Mouse (Mus musculus) liver, embryonic 12.5 days (tissue): ENCODE measurements around the gene Gcdh. TPM values are rescaled to one million over a fixed set of nuclear protein-coding genes. Genes with fewer than 3 reads are reported as not detected.

Source experiments
- ATAC-seq: fragments of 200-750 bp; cut with Nextera tagmentation; 2 replicates; pipeline ENCODE4 v1.8.0; 2017; ENCODE audit warnings: moderate number of reproducible peaks, mild to moderate bottlenecking, moderate library complexity
- H3K27ac ChIP-seq: fragments of 300-500 bp; sonication (generic); 2 replicates; pipeline ENCODE4 v1.5.1; 2016; ENCODE audit warnings: mild to moderate bottlenecking
- H3K27me3 ChIP-seq: fragments of 300-500 bp; sonication (generic); replicated peaks from 2 replicates; pipeline ENCODE4 v1.6.1; 2016; ENCODE audit warnings: mild to moderate bottlenecking, moderate library complexity
- H3K36me3 ChIP-seq: fragments of 300-500 bp; sonication (generic); 2 replicates; pipeline ENCODE4 v1.6.1; 2016; ENCODE audit warnings: mild to moderate bottlenecking, moderate library complexity
- H3K4me1 ChIP-seq: fragments of 300-500 bp; sonication (generic); 2 replicates; pipeline ENCODE4 v1.6.1; 2016
- H3K4me2 ChIP-seq: fragments of 300-500 bp; sonication (generic); 2 replicates; pipeline ENCODE4 v1.6.1; 2016; ENCODE audit warnings: mild to moderate bottlenecking, moderate library complexity
- H3K4me3 ChIP-seq: fragments of 300-500 bp; sonication (generic); 2 replicates; pipeline ENCODE4 v1.5.1; 2016; ENCODE audit warnings: mild to moderate bottlenecking, moderate library complexity
- H3K9ac ChIP-seq: fragments of 300-500 bp; sonication (generic); 2 replicates; pipeline ENCODE4 v1.6.1; 2016; ENCODE audit warnings: mild to moderate bottlenecking, moderate library complexity
- H3K9me3 ChIP-seq: fragments of 300-500 bp; sonication (generic); replicated peaks from 2 replicates; pipeline ENCODE4 v1.6.1; 2016; ENCODE audit warnings: mild to moderate bottlenecking, moderate library complexity
- WGBS: fragments of 180-500 bp; shearing (Covaris S2); methylation state at CpG from one replicate; pipeline ENCODE4 v1.1.7; 2016; ENCODE audit not compliant: insufficient replicate concordance; 5-methylcytosine and 5-hydroxymethylcytosine counted together
- polyA plus RNA-seq: library from polyadenylated mRNA; unstranded; fragments of >200 nt; fragmentation: Nextera tagmentation; extraction: Ambion mirVana; gene quantifications from 2 replicates; pipeline ENCODE4 v1.2.1, GENCODE M21; 2016

The Gcdh gene
- polyA plus RNA-seq, 1 experiment from 2014 or later, result 44.3 TPM

DNA sequence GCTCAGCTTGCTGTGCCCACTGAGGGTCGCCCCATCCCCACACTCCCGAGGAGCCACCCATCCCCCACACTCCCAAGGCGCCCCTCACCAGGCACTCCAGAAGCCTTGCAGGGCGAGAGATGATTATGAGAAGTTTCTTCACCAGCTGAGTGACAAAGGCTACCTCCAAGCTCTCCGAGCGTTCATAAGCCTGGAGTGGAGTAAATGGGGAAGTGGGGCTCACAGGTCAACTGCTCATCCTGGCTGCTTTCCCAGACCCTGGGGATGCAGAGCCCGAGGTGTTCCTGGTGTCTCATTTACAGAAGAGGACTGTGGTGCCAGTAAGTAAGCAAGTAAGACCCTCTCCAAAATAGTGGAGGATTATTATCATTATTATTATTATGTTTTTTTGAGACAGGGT, 31.8 kb upstream of the Gcdh start:
- ATAC-seq, result no peak
- H3K4me3 ChIP-seq, result no peak overlapping the region
- no peaks in the 10 kb centered on the region for H3K36me3 ChIP-seq
- H3K9me3 ChIP-seq, result no peaks in the 10 kb centered on the region
- peaks cover 8% of the 10 kb centered on the region for H3K4me1 ChIP-seq
- H3K27ac ChIP-seq, result no peak overlapping the region
- H3K9ac ChIP-seq, result no peak overlapping the region
- peaks cover 75% of the 10 kb centered on the region for H3K27me3 ChIP-seq
- no peak overlapping the region for H3K4me2 ChIP-seq
- WGBS, result 41% methylated on average over 7 of the region's 7 CpGs

GRCm38 (mm10) chr8:84921596-84921995, 27.9 kb upstream of the Gcdh start:
- 61% methylated on average over 2 of the region's 2 CpGs for WGBS

DNA sequence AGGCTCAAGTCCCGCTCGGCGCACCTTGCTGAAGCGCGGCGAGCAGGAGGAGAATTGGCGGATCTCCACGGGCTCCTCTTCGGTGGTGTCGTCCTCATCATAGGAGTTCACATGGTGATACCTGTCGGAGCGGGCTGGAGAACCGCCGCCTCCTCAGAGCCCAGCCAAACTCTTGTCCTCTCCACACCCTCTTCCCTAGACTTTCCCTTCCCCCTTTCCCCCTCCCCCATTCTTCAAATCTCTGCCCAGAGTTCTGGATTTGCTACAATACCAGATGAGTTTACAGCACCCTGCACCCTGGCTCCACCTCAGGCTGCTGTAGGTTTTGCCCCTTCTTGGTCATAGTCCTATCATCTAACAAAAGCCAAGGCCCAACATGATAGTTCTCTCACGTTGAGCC, 24.9 kb upstream of the Gcdh start:
- no peak overlapping the region for H3K9ac ChIP-seq

More at GRCm38 (mm10) chr8:84921596-84921995, 27.9 kb upstream of the Gcdh start:
- Histone ChIP-seq H3K36me3 (no peaks in the 10 kb centered on the region), H3K4me3 (no peak overlapping the region), H3K9me3 (no peaks in the 10 kb centered on the region), H3K27me3 (peaks cover 76% of the 10 kb centered on the region), H3K4me2 (no peak overlapping the region), H3K4me1 (no peaks in the 10 kb centered on the region; the same call in 1 of the 2 replicates), H3K9ac (no peak overlapping the region), H3K27ac (no peak overlapping the region)
- no peak for ATAC-seq

GRCm38 (mm10) chr8:84917781-84918180, 24.1 kb upstream of the Gcdh start:
- Histone ChIP-seq H3K9ac (no peak overlapping the region), H3K9me3 (no peaks in the 10 kb centered on the region), H3K4me3 (no peak overlapping the region), H3K4me2 (no peak overlapping the region), H3K27me3 (peaks cover 72% of the 10 kb centered on the region), H3K36me3 (no peaks in the 10 kb centered on the region), H3K27ac (no peak overlapping the region), H3K4me1 (peaks cover 13% of the 10 kb centered on the region)
- no peak for ATAC-seq
- WGBS, result 27% methylated on average over 20 of the region's 20 CpGs

More for the DNA sequence above, 24.9 kb upstream of the Gcdh start:
- peaks cover 69% of the 10 kb centered on the region for H3K27me3 ChIP-seq
- H3K36me3 ChIP-seq, result no peaks in the 10 kb centered on the region
- ATAC-seq, result no peak
- H3K4me2 ChIP-seq, result no peak overlapping the region
- H3K27ac ChIP-seq, result no peak overlapping the region
- H3K4me1 ChIP-seq, result peaks cover 4% of the 10 kb centered on the region
- WGBS, result 79% methylated on average over 15 of the region's 15 CpGs
- no peak overlapping the region for H3K4me3 ChIP-seq
- H3K9me3 ChIP-seq, result no peaks in the 10 kb centered on the region

DNA sequence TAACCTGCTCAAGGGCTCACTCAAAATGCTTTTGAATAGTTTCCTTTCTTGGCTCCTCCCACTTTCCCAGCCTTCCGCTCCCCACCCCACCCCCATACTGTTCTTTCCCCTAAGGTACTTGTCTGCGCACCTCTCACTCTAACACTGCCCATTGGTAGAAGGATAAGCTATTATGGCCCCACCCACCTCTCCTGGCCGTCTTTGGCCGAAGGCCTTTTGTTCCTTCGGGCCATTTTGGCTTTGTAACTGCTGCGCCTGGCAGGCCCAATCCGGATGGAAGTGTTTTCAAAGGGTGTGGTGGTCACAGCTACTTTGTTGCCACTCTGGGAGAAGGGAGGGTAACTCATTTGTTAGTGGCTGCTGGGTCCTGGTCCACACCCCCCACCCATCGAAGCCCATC, 21.5 kb upstream of the Gcdh start:
- Histone ChIP-seq H3K36me3 (peaks cover 18% of the 10 kb centered on the region), H3K4me3 (no peak overlapping the region)

GRCm38 (mm10) chr8:84913960-84914359, 20.2 kb upstream of the Gcdh start:
- no peaks in the 10 kb centered on the region for H3K9me3 ChIP-seq
- peaks cover 20% of the 10 kb centered on the region for H3K36me3 ChIP-seq
- 22% methylated on average over 4 of the region's 4 CpGs for WGBS
- H3K27me3 ChIP-seq, result peaks cover 75% of the 10 kb centered on the region
- H3K9ac ChIP-seq, result peak overlapping the region; percentile 62
- peak overlapping the region; percentile 95 for H3K4me2 ChIP-seq
- H3K4me1 ChIP-seq, result peaks cover 38% of the 10 kb centered on the region
- no peak overlapping the region for H3K27ac ChIP-seq
- peak overlapping the region; percentile 61 for H3K4me3 ChIP-seq
- no peak for ATAC-seq

More for the DNA sequence above, 21.5 kb upstream of the Gcdh start:
- no peak overlapping the region for H3K27ac ChIP-seq
- ATAC-seq, result no peak
- peaks cover 25% of the 10 kb centered on the region for H3K4me1 ChIP-seq
- no peak overlapping the region; the same call in 1 of the 2 replicates for H3K4me2 ChIP-seq
- no peak overlapping the region for H3K9ac ChIP-seq
- H3K9me3 ChIP-seq, result no peaks in the 10 kb centered on the region
- 85% methylated on average over 8 of the region's 8 CpGs for WGBS
- H3K27me3 ChIP-seq, result peaks cover 85% of the 10 kb centered on the region

DNA sequence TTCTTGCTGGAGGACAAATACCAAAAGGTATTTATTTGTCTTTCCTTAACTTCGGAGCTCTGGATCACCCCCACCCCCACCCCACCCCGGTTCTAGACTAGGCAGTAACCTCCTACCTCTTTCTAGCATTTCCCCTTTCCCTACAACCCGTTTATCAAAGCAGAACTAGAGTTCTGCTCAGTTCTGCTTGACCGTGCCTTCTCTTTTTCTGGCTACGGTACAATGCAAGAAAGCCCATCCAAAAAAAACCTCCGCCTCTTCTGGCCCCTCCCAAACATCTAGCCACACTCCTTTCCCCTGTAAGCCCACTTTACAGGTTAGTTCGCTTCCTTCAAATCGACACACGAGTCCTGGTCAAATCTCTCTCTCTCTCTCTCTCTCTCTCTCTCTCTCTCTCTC, 19.8 kb upstream of the Gcdh start:
- Histone ChIP-seq H3K9ac (peak overlapping the region; percentile 62), H3K36me3 (peaks cover 20% of the 10 kb centered on the region), H3K4me1 (peaks cover 39% of the 10 kb centered on the region), H3K4me2 (peak overlapping the region; percentile 95), H3K4me3 (peak overlapping the region; percentile 61), H3K27ac (peak overlapping the region; percentile 53), H3K9me3 (no peaks in the 10 kb centered on the region), H3K27me3 (peaks cover 71% of the 10 kb centered on the region)
- ATAC-seq, result no peak
- 11% methylated on average over 9 of the region's 9 CpGs for WGBS

- H3K9me3 ChIP-seq, result no peaks in the 10 kb centered on the region
- 2% methylated on average over 55 of the region's 55 CpGs for WGBS
- peak overlapping the region; percentile 53 for H3K27ac ChIP-seq
- H3K36me3 ChIP-seq, result peaks cover 20% of the 10 kb centered on the region
- H3K4me2 ChIP-seq, result peak overlapping the region; percentile 95
- H3K4me3 ChIP-seq, result peak overlapping the region; percentile 61
- peak overlapping the region; percentile 62 for H3K9ac ChIP-seq
- H3K4me1 ChIP-seq, result peaks cover 41% of the 10 kb centered on the region
- H3K27me3 ChIP-seq, result peaks cover 66% of the 10 kb centered on the region
- peak; percentile 66 for ATAC-seq
Measured at GRCm38 (mm10) chr8:84912895-84913501, 19.3 kb upstream of the Gcdh start.

GRCm38 (mm10) chr8:84912391-84912790, 18.7 kb upstream of the Gcdh start:
- WGBS, result 28% methylated on average over 27 of the region's 27 CpGs
- peaks cover 47% of the 10 kb centered on the region for H3K4me1 ChIP-seq
- peak overlapping the region; percentile 95 for H3K4me2 ChIP-seq
- H3K4me3 ChIP-seq, result peak overlapping the region; percentile 61
- peak overlapping the region; percentile 62 for H3K9ac ChIP-seq
- no peaks in the 10 kb centered on the region for H3K9me3 ChIP-seq
- ATAC-seq, result no peak
- H3K36me3 ChIP-seq, result peaks cover 22% of the 10 kb centered on the region
- peak overlapping the region; percentile 53; the same call in 1 of the 2 replicates for H3K27ac ChIP-seq
- peaks cover 60% of the 10 kb centered on the region for H3K27me3 ChIP-seq

GRCm38 (mm10) chr8:84911854-84912253, 18.1 kb upstream of the Gcdh start:
- WGBS, result 85% methylated on average over 9 of the region's 9 CpGs
- ATAC-seq, result no peak
- Histone ChIP-seq H3K4me1 (peaks cover 53% of the 10 kb centered on the region), H3K9me3 (no peaks in the 10 kb centered on the region), H3K4me3 (peak overlapping the region; percentile 61; the same call in 1 of the 2 replicates), H3K36me3 (peaks cover 28% of the 10 kb centered on the region), H3K9ac (0 out of 2 replicates have a peak overlapping the region, but pooled peaks have one; percentile 62), H3K27ac (no peak overlapping the region), H3K27me3 (peaks cover 55% of the 10 kb centered on the region), H3K4me2 (peak overlapping the region; percentile 95; the same call in 1 of the 2 replicates)

GRCm38 (mm10) chr8:84910551-84910950, 16.8 kb upstream of the Gcdh start:
- Histone ChIP-seq H3K4me3 (0 out of 2 replicates have a peak overlapping the region, but pooled peaks have one; percentile 71), H3K4me2 (peak overlapping the region; percentile 93)
- 79% methylated on average over 6 of the region's 6 CpGs for WGBS

DNA sequence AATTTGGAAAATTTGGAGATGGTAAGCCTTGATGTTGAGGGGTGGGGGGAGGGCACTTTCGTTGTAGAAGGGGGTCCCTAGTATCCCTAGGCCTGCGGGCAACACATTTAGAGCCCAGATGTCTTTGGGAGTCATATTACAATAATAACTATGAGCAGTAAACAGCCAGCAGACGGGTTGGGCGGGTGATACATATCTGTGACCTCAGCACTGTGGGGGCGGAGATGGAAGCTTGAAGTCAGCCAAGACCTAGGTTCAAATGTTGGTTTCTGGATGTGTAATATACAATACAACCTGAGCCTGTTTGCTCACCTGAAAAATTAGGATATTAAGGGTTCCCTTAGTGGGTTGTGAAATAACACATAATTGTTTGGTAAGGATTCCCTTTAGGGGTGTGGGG, 16.2 kb upstream of the Gcdh start:
- H3K4me3 ChIP-seq, result peak overlapping the region; percentile 71
- no peak for ATAC-seq
- H3K4me1 ChIP-seq, result peaks cover 66% of the 10 kb centered on the region
- 66% methylated on average over 5 of the region's 5 CpGs for WGBS
- peaks cover 40% of the 10 kb centered on the region for H3K27me3 ChIP-seq
- H3K4me2 ChIP-seq, result peak overlapping the region; percentile 93
- H3K9ac ChIP-seq, result peak overlapping the region; percentile 86
- peak overlapping the region; percentile 90 for H3K27ac ChIP-seq
- H3K9me3 ChIP-seq, result no peaks in the 10 kb centered on the region
- H3K36me3 ChIP-seq, result peaks cover 47% of the 10 kb centered on the region

More at GRCm38 (mm10) chr8:84910551-84910950, 16.8 kb upstream of the Gcdh start:
- no peak for ATAC-seq
- H3K4me1 ChIP-seq, result peaks cover 60% of the 10 kb centered on the region
- no peaks in the 10 kb centered on the region for H3K9me3 ChIP-seq
- H3K27me3 ChIP-seq, result peaks cover 46% of the 10 kb centered on the region
- 0 out of 2 replicates have a peak overlapping the region, but pooled peaks have one; percentile 11 for H3K27ac ChIP-seq
- H3K9ac ChIP-seq, result peak overlapping the region; percentile 86; the same call in 1 of the 2 replicates
- peaks cover 41% of the 10 kb centered on the region for H3K36me3 ChIP-seq
